ENCODE assay signal across 8 mouse cellular contexts in genomic region chr17:46751056-46751793, GRCm38 (mm10). TPM values are rescaled to one million over a fixed set of nuclear protein-coding genes. Genes with fewer than 3 reads are reported as not detected.
DNase-seq lines count a peak whose midpoint lies in the region; ATAC-seq and TF ChIP-seq lines count a peak whose summit lies in the region.

No protein-coding gene starts in this region.

- H3K27me3 ChIP-seq in kidney, embryonic 15.5 days: no peaks in the 10 kb centered on the region
- H3K27me3 ChIP-seq in G1E (ENCODE audit: insufficient read depth, low read length): peaks cover 11% of the 10 kb centered on the region
- no peaks in the 10 kb centered on the region for H3K27me3 ChIP-seq in forebrain, embryonic 10.5 days (ENCODE audit: poor library complexity, severe bottlenecking)
- no peaks in the 10 kb centered on the region for H3K27me3 ChIP-seq in limb, embryonic 10.5 days (ENCODE audit: low read depth, poor library complexity, severe bottlenecking)
- no peaks in the 10 kb centered on the region for H3K27me3 ChIP-seq in midbrain, embryonic 14.5 days (ENCODE audit: control insufficient read depth, insufficient read depth, low read length)

- peaks cover 18% of the 10 kb centered on the region for H3K36me3 ChIP-seq in kidney, embryonic 15.5 days
- peaks cover 37% of the 10 kb centered on the region for H3K36me3 ChIP-seq in G1E (replicated peaks)
- H3K36me3 ChIP-seq in forebrain, embryonic 10.5 days (replicated peaks): peaks cover 33% of the 10 kb centered on the region
- peaks cover 31% of the 10 kb centered on the region for H3K36me3 ChIP-seq in limb, embryonic 10.5 days
- H3K36me3 ChIP-seq in midbrain, embryonic 14.5 days (ENCODE audit: control insufficient read depth, insufficient read depth, low read length): peaks cover 11% of the 10 kb centered on the region; the same call in 1 of the 2 replicates

- peak overlapping the region; percentile 80 for H3K4me2 ChIP-seq in kidney, embryonic 15.5 days
- peak overlapping the region; percentile 78 for H3K4me2 ChIP-seq in midbrain, embryonic 14.5 days (ENCODE audit: low read length)

- peaks cover 19% of the 10 kb centered on the region for H3K4me1 ChIP-seq in kidney, embryonic 15.5 days
- peaks cover 38% of the 10 kb centered on the region for H3K4me1 ChIP-seq in G1E (ENCODE audit: insufficient read depth, low read depth, low read length)
- peaks cover 24% of the 10 kb centered on the region for H3K4me1 ChIP-seq in forebrain, embryonic 10.5 days
- peaks cover 18% of the 10 kb centered on the region for H3K4me1 ChIP-seq in limb, embryonic 10.5 days
- peaks cover 12% of the 10 kb centered on the region for H3K4me1 ChIP-seq in midbrain, embryonic 14.5 days (ENCODE audit: control insufficient read depth, insufficient read depth, low read length)

- TF ChIP-seq CTCF in G1E (IDR thresholded peaks at IDR 0.05; ENCODE audit: low read depth, low read length): no peak

- H3K27ac ChIP-seq in kidney, embryonic 15.5 days: peak overlapping the region; percentile 95
- peak overlapping the region; percentile 90 for H3K27ac ChIP-seq in forebrain, embryonic 10.5 days
- H3K27ac ChIP-seq in limb, embryonic 10.5 days: peak overlapping the region; percentile 90
- H3K27ac ChIP-seq in midbrain, embryonic 14.5 days (replicated peaks; ENCODE audit: low read depth, low read length): peak overlapping the region; percentile 86

- H3K4me3 ChIP-seq in kidney, embryonic 15.5 days (replicated peaks): peak overlapping the region; percentile 94
- peak overlapping the region; percentile 79 for H3K4me3 ChIP-seq in G1E (ENCODE audit: low read depth, low read length)
- peak overlapping the region; percentile 67 for H3K4me3 ChIP-seq in forebrain, embryonic 10.5 days
- H3K4me3 ChIP-seq in limb, embryonic 10.5 days: peak overlapping the region; percentile 82
- peak overlapping the region; percentile 76 for H3K4me3 ChIP-seq in midbrain, embryonic 14.5 days (replicated peaks; ENCODE audit: low read depth, low read length)

- WGBS in kidney, embryonic 15.5 days: 18% methylated on average over 16 of the region's 16 CpGs
- WGBS in forebrain, embryonic 10.5 days: 37% methylated on average over 16 of the region's 16 CpGs
- 33% methylated on average over 16 of the region's 16 CpGs for WGBS in limb, embryonic 10.5 days
- 29% methylated on average over 16 of the region's 16 CpGs for WGBS in midbrain, embryonic 14.5 days

- no peak for ATAC-seq in kidney, embryonic 15.5 days (replicated peaks; ENCODE audit: low FRiP score)
- peak; percentile 19; the same call in 1 of the 2 replicates for ATAC-seq in G1E (ENCODE audit: extremely low read depth, insufficient number of reproducible peaks, low FRiP score, poor library complexity, severe bottlenecking)
- no peak for ATAC-seq in midbrain, embryonic 14.5 days (ENCODE audit: low FRiP score, low TSS enrichment)

- no peak for DNase-seq in kidney, postnatal 4 days
- DNase-seq in G1E (ENCODE audit: low spot score): peak; percentile 68
- no peak for DNase-seq in forebrain, embryonic 10.5 days (ENCODE audit: extremely low spot score, low spot score)
- DNase-seq in limb, embryonic 10.5 days (ENCODE audit: low spot score): no peak
- no peak for DNase-seq in midbrain, embryonic 14.5 days
- no peak for DNase-seq in adrenal gland, postnatal 25 days
- DNase-seq in urinary bladder, adult 18-20 months (ENCODE audit: low spot score in 2 of 2): no peak

- no peaks in the 10 kb centered on the region for H3K9me3 ChIP-seq in kidney, embryonic 15.5 days (replicated peaks)
- H3K9me3 ChIP-seq in G1E (replicated peaks): 0 out of 2 replicates have a peak, but pooled peaks cover 3% of the 10 kb centered on the region
- peaks cover 3% of the 10 kb centered on the region; the same call in 1 of the 2 replicates for H3K9me3 ChIP-seq in forebrain, embryonic 10.5 days
- no peaks in the 10 kb centered on the region for H3K9me3 ChIP-seq in limb, embryonic 10.5 days (replicated peaks)
- no peaks in the 10 kb centered on the region for H3K9me3 ChIP-seq in midbrain, embryonic 14.5 days (ENCODE audit: control insufficient read depth, low read length)

- H3K9ac ChIP-seq in kidney, embryonic 15.5 days: peak overlapping the region; percentile 69
- H3K9ac ChIP-seq in midbrain, embryonic 14.5 days (replicated peaks; ENCODE audit: low read length): peak overlapping the region; percentile 64

RNA-seq across cellular contexts. Expression of gene Cnpy3, which starts 0.8 kb away (rescaled TPM):
- polyA plus RNA-seq in kidney, embryonic 15.5 days (2015; fragmentation: Nextera tagmentation; extraction: Ambion mirVana): 79.3 and 83.5 TPM in 2 replicates
- 12.8 and 14.4 TPM in 2 replicates for total RNA-seq in G1E (2014; fragmentation: Nextera tagmentation)
- total RNA-seq in G1E (2017): 36.3 and 41.1 TPM in 2 replicates
- polyA plus RNA-seq in G1E (2012): 96.9 and 114 TPM in 2 replicates
- 71.8 and 71.9 TPM in 2 replicates for polyA plus RNA-seq in forebrain, embryonic 10.5 days (2016; fragmentation: Nextera tagmentation; extraction: Ambion mirVana)
- polyA plus RNA-seq in limb, embryonic 10.5 days (2016; fragmentation: Nextera tagmentation; extraction: Ambion mirVana): 63.6 and 67.5 TPM in 2 replicates
- polyA plus RNA-seq in midbrain, embryonic 14.5 days (2014; fragmentation: Nextera tagmentation; extraction: Ambion mirVana): 57.3 and 59.5 TPM in 2 replicates
- total RNA-seq in adrenal gland, postnatal 25 days (2021): 50.0 and 64.6 TPM in 2 replicates

RNA-seq across cellular contexts. Expression of gene Ptcra, which starts 12.3 kb away (rescaled TPM):
- 0.33 and 0.64 TPM in 2 replicates for polyA plus RNA-seq in kidney, embryonic 15.5 days (2015; fragmentation: Nextera tagmentation; extraction: Ambion mirVana)
- not detected in 2 replicates for total RNA-seq in G1E (2014; fragmentation: Nextera tagmentation)
- total RNA-seq in G1E (2017): 0.12 and 0.27 TPM in 2 replicates
- 0.04 and 0.07 TPM in 2 replicates for polyA plus RNA-seq in G1E (2012)
- polyA plus RNA-seq in forebrain, embryonic 10.5 days (2016; fragmentation: Nextera tagmentation; extraction: Ambion mirVana): 0.55 and 1.00 TPM in 2 replicates
- 0.73 and 1.2 TPM in 2 replicates for polyA plus RNA-seq in limb, embryonic 10.5 days (2016; fragmentation: Nextera tagmentation; extraction: Ambion mirVana)
- 0.22 TPM in 1 of 2 replicates, not detected in the other for polyA plus RNA-seq in midbrain, embryonic 14.5 days (2014; fragmentation: Nextera tagmentation; extraction: Ambion mirVana)
- total RNA-seq in adrenal gland, postnatal 25 days (2021): not detected in 2 replicates

RNA-seq across cellular contexts. Expression of gene 2310039H08Rik, which starts 21.2 kb away (rescaled TPM):
- polyA plus RNA-seq in kidney, embryonic 15.5 days (2015; fragmentation: Nextera tagmentation; extraction: Ambion mirVana): 75.6 and 80.0 TPM in 2 replicates
- total RNA-seq in G1E (2014; fragmentation: Nextera tagmentation): 26.8 and 33.4 TPM in 2 replicates
- 17.4 and 24.3 TPM in 2 replicates for total RNA-seq in G1E (2017)
- 129 and 189 TPM in 2 replicates for polyA plus RNA-seq in G1E (2012)
- 54.4 and 54.7 TPM in 2 replicates for polyA plus RNA-seq in forebrain, embryonic 10.5 days (2016; fragmentation: Nextera tagmentation; extraction: Ambion mirVana)
- 34.2 and 35.4 TPM in 2 replicates for polyA plus RNA-seq in limb, embryonic 10.5 days (2016; fragmentation: Nextera tagmentation; extraction: Ambion mirVana)
- 56.7 and 64.7 TPM in 2 replicates for polyA plus RNA-seq in midbrain, embryonic 14.5 days (2014; fragmentation: Nextera tagmentation; extraction: Ambion mirVana)
- total RNA-seq in adrenal gland, postnatal 25 days (2021): 73.6 and 82.1 TPM in 2 replicates

RNA-seq across cellular contexts. Expression of gene Gnmt, which starts 22.3 kb away (rescaled TPM):
- 1.5 and 2.8 TPM in 2 replicates for polyA plus RNA-seq in kidney, embryonic 15.5 days (2015; fragmentation: Nextera tagmentation; extraction: Ambion mirVana)
- total RNA-seq in G1E (2014; fragmentation: Nextera tagmentation): not detected in 2 replicates
- 0.52 TPM in 1 of 2 replicates, not detected in the other for total RNA-seq in G1E (2017)
- 0.17 TPM in 1 of 2 replicates, not detected in the other for polyA plus RNA-seq in G1E (2012)
- polyA plus RNA-seq in forebrain, embryonic 10.5 days (2016; fragmentation: Nextera tagmentation; extraction: Ambion mirVana): 0.80 and 0.87 TPM in 2 replicates
- polyA plus RNA-seq in limb, embryonic 10.5 days (2016; fragmentation: Nextera tagmentation; extraction: Ambion mirVana): 0.48 and 0.83 TPM in 2 replicates
- polyA plus RNA-seq in midbrain, embryonic 14.5 days (2014; fragmentation: Nextera tagmentation; extraction: Ambion mirVana): 0.71 and 0.85 TPM in 2 replicates
- 0.61 and 12.4 TPM in 2 replicates for total RNA-seq in adrenal gland, postnatal 25 days (2021)

RNA-seq across cellular contexts. Expression of gene Rpl7l1, which starts 31.2 kb away (rescaled TPM):
- 179 and 189 TPM in 2 replicates for polyA plus RNA-seq in kidney, embryonic 15.5 days (2015; fragmentation: Nextera tagmentation; extraction: Ambion mirVana)
- 154 and 166 TPM in 2 replicates for total RNA-seq in G1E (2014; fragmentation: Nextera tagmentation)
- 159 and 181 TPM in 2 replicates for total RNA-seq in G1E (2017)
- polyA plus RNA-seq in G1E (2012): 7.0 and 11.3 TPM in 2 replicates
- polyA plus RNA-seq in forebrain, embryonic 10.5 days (2016; fragmentation: Nextera tagmentation; extraction: Ambion mirVana): 242 and 248 TPM in 2 replicates
- 224 and 254 TPM in 2 replicates for polyA plus RNA-seq in limb, embryonic 10.5 days (2016; fragmentation: Nextera tagmentation; extraction: Ambion mirVana)
- 74.3 and 96.8 TPM in 2 replicates for polyA plus RNA-seq in midbrain, embryonic 14.5 days (2014; fragmentation: Nextera tagmentation; extraction: Ambion mirVana)
- 69.4 and 73.0 TPM in 2 replicates for total RNA-seq in adrenal gland, postnatal 25 days (2021)
